Mouse (Mus musculus): ENCODE measurements around the gene Pofut2.

The Pofut2 gene

DNA sequence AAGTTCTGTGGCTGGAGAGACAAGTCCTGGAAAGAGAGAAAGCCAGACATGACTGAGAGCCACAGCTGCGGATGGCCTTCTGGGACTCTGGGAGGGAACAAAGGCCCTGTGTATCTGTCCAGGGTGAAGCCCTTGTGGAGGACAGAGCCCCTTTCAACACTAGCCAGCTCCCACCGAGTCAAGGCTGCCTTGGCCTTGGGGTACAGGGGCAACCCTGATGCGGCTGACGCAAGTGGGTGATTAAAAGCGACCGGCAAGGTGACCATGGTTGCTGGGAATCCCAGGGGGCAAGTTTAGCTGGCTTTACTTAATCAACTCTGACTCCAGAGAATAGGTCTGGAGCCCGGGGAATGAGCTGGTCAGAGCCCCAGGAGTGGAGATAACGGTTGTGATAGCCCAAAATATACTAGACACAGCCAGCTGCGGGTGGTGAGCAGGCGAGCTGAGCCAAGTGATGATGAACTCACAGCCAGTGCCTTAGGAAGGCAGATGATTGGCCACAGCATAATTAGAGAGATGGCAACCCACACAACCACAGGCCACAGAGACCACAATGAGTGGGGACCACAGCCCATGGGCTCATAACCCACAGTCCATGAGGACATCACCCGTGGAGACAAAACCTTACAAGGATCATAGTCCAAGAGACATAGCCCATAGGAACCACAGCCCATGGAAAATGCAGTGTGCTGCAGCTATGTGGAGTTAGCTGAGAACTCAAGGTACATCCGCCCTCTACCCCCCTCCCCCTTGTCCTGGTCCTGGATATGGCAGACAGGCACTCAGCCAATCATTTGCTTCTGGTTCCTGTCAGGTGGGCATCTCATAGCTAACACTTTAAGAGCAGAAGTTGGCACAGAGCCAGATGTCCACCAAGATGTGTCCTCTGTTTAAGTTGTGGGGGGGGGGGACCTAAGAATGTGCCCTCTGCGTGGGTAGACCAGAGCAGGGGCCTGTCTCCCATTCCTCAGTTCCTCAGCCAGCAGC, 29.1 kb upstream of the Pofut2 start:
- DNase-seq (ENCODE audit: extremely low read depth, insufficient read length, low spot score): no peak

DNA sequence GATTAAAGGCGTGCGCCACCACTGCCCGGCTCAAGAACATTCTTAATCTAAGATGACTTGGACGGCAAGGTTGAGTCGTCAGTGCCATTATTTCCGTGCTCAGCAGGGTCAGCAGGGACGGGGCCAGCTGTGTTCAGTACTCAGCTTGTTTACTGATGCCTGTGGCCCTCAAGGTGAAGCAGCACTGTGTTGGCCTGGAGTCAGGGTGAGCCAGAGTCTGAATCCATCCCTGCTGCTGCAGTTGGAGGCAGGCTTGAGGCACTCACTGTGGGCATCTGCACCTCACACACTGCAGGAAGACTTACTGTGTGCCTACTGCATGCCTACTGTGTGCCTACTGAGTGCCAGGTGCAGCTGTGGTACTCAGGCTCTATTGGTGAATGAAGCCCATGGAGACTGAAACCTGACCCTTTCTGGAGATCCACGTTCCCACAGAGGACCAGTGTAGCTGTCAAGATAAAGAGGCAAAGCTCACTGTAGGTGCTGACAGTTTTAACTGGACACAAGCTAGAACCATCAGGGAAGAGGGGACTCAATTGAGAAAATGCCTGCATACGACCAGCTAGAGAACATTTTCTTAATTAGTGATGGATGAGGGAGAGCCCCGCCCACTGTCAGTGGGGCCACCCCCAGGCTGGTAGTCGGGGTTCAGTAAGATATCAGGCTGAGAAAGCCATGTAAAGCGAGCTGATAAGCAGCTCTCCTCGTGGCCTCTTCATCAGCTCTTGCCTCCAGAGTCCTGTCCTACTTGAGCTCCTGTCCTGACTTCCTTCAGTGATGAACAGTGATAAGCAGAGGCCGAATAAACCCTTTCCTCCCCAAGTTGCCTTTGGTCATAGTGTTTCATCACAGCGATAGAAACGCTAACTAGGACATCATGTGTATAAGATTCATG, 26.9 kb upstream of the Pofut2 start:
- no peak for DNase-seq (ENCODE audit: extremely low read depth, insufficient read length, low spot score)

DNA sequence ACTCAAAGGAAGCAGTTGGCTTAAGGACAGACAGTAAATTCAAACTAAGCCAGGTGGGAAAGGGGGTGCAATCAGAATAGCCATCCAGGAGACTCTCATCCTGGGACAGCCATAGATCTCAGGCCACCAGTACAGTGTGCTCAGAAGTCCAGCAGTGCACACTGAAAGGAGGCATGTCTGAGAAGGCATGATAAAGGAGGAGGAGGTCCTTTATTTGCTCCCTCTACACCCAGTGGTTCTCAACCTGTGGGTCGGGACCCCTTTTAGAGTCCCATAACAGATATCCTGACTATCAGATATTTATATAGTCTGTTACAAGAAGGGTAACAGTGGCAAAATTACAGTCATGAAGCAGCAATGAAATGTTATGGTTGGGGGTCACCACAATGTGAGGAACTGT, 25.8 kb upstream of the Pofut2 start:
- no peak for DNase-seq (ENCODE audit: extremely low read depth, insufficient read length, low spot score)

- DNase-seq (ENCODE audit: extremely low read depth, insufficient read length, low spot score): no peak
Observed at GRCm38 (mm10) chr10:77234991-77235616, 23.9 kb upstream of the Pofut2 start.

DNA sequence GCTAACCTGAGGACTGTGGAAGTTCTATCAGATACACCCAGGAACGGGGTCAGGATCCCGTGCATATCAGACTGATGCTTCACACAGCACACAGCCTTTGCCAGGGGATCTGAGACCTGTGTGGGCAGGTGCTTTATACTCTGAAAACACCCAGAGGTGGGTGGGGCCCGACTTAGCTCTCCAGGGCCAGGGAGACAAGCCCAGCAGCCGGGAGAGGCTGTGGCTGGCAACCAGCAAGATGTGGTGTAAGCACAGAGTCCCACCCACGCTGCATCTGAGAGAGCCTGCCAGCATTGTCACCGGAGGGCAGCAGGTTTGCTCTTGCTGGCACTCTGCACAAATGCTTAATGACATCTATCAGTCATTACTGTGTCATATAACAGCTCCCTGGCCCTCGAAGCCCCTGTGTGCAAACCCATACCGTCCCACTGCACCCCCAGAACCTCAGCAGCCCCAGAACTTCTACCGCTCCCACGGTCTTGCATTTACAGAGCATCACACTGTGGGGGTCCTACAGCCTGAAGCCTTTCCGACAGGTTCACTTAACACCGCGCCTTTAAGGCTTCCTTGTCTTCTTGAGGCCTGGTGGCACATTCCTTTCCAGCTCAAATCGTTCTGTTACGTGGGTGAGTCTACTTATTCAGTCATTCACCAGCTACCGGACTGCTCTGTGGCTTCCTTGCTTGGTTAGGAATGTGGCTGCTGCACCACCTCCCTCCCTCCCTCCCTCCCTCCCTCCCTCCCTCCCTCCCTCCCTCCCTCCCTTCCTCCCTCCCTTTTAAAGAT, 21.0 kb upstream of the Pofut2 start:
- DNase-seq (ENCODE audit: extremely low read depth, insufficient read length, low spot score): no peak

- DNase-seq (ENCODE audit: extremely low read depth, insufficient read length, low spot score): no peak
Observed at GRCm38 (mm10) chr10:77240764-77241163, 18.3 kb upstream of the Pofut2 start.

GRCm38 (mm10) chr10:77242396-77242795, 16.6 kb upstream of the Pofut2 start:
- DNase-seq (ENCODE audit: extremely low read depth, insufficient read length, low spot score): no peak

DNA sequence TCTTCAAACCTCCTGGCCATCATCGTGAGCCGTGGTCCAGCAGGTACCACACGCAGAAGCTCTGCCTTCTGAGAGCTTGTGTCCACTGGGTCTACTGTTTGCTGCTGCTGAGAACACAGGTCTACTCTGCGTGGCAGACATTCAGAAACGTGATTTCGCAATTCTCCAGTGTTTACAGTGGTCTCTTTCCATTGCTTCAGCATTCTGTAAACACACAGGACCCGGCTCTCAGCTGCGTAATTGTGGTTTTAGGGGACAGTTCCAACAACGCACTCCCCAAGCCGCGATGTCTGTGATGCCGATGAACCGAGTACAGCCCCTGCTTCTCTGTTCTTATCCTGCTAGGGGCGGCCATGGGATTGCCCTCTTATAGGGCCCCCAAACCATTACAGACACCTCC, 16.1 kb upstream of the Pofut2 start:
- DNase-seq (ENCODE audit: extremely low read depth, insufficient read length, low spot score): no peak

DNA sequence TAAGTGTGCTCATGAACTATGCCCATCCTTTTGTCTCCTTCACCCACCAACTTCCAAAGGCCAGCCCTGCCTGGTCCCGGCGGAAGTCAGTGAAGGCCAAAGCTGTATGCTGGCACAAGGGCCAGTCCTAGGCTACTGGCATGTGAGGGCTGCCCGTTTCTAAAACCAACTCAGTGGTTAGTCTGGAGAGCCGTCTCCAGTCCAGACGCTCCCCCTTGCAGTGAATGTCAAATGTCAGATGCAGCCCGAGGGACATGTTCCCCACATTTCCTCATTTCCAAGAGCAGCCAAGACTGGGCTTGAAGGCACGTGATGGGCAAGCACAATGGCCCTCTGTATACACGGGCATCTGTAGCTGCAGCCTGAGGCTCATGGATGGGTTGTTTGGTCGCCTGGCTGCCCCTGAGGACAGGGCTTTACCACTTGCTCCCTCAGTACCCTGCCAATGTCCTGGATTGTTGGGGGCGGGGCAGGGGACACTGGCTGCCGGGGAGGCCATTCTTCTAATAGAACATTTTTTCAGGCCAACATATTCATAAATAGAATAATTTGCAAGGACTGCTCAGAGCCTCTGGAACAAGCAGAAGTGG, 15.4 kb upstream of the Pofut2 start:
- no peak for DNase-seq (ENCODE audit: extremely low read depth, insufficient read length, low spot score)

DNA sequence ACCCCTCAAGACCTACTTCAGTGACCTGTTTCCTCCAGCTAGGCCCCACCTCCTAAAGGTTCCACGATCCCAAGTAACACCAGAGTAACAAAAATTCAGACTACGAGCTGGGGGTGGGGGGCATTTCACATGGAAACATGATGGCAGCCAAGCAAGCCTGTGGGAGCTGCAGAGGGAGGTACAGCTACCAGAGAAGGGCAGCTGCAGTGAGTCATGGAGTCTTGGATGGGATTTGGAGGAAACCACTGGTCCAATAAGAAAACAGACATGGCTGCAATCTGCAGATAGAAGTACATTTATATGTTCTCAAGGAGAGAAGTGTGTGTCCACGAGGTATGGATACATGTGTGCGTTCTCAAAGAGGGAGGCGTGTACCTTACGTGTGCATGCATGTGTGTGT, 14.2 kb upstream of the Pofut2 start:
- DNase-seq (ENCODE audit: extremely low read depth, insufficient read length, low spot score): no peak

GRCm38 (mm10) chr10:77247048-77247447, 12.0 kb upstream of the Pofut2 start:
- no peak for DNase-seq (ENCODE audit: extremely low read depth, insufficient read length, low spot score)

GRCm38 (mm10) chr10:77247707-77248106, 11.3 kb upstream of the Pofut2 start:
- DNase-seq (ENCODE audit: extremely low read depth, insufficient read length, low spot score): no peak

DNA sequence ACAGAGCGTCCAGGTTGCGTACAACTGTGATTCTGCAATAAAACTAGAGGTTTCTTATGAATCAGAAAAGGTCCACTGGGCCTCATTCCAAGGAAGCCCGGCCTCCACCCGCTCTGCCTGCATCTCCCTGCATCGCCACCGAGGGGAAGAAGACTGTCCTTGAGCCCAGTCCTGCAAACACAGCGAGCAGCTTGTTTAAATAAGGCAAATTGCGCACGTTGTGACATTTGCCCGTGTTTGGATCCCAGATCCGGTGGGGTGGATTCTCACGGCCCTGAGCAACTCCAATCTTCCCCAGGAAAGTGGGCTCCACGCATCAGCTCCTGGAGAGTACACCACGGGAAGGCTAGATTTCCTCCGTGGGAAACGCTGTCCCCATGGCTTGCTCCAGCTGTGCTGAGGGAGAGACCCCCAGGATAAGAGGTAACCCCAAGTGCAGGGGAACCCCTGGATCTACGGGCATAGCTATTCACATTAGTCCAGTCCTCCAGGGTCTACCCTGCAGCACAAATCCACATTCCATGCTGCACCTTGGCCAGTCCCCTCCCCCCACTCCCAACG, 7.7 kb upstream of the Pofut2 start:
- DNase-seq (ENCODE audit: extremely low read depth, insufficient read length, low spot score): peak; percentile 80

GRCm38 (mm10) chr10:77251784-77252539, 7.1 kb upstream of the Pofut2 start:
- peak; percentile 87 for DNase-seq (ENCODE audit: extremely low read depth, insufficient read length, low spot score)

DNA sequence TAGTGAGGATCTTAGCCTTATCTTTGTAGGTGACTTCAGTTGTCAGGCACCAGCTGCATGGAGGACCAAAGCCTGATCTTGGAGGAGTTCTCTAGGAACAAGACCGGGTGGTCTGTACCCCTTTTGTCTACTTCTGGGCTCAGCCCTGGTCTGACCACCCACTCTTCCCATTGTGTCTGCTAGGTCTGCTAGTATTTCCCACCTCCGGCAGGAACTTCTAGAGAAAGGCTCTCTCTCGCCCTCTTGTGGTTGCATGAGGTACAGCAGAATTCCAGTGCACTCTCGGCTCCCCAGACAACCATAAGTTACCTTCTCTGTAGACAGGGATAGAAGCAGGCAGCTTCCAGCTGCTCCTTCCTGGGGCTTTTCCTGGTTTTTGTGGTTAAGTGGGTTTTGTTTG, 6.2 kb upstream of the Pofut2 start:
- DNase-seq (ENCODE audit: extremely low read depth, insufficient read length, low spot score): peak; percentile 43

DNA sequence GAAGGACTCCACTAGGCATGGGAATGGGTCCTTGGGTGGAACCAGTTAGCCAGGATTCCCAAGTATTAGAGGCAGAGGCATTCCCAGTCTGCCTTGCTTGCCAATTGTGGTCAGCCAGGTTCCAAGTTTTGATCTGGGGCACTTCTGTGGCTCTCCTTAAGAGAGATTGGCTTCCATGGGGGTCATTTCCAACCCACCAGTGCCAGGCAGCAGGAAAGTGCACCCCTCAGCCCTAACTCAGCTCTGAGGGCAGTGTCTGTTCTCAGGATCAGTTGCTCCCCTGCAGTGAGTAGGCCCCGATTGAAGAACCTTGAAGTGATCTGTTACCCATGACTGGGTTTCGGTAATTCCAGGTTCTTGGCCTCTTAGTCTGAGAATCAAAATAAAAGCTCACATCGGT, 3.8 kb upstream of the Pofut2 start:
- DNase-seq (ENCODE audit: extremely low read depth, insufficient read length, low spot score): no peak

- DNase-seq (ENCODE audit: extremely low read depth, insufficient read length, low spot score): no peak
Observed at GRCm38 (mm10) chr10:77255676-77256075, 3.3 kb upstream of the Pofut2 start.

GRCm38 (mm10) chr10:77258041-77258590, 902 bp upstream of the Pofut2 start:
- DNase-seq (ENCODE audit: extremely low read depth, insufficient read length, low spot score): no peak
